Mouse (Mus musculus): ENCODE results near the gene Gns. TPM values are rescaled to one million over a fixed set of nuclear protein-coding genes. Genes with fewer than 3 reads are reported as not detected.

Gns gene
- polyA plus RNA-seq, 1 experiment from 2014 or later, result 36.4 TPM

DNA sequence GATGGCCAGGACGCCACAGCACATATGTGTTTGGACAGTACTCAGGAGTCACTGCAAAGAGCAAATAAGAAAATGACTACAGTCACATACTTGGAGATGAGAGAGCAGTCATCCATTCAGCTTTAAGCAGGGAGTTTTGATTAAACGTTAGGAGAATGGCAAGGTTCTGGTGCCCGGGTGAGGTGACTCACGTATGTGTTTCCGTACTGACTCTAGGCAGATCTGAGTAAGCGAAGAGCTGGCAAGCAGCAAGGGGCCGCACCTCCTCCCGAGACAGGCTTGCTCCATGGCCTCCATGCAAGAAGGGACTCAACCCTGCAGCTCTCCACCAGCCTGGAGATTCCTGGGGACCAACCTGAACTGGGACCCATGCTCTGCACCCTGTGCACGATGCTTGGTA is 78.9 kb downstream of the Gns start:
- Histone ChIP-seq H3K27ac (replicated peaks) (no peak overlapping the region), H3K27me3 (ENCODE audit: low read depth, poor library complexity, severe bottlenecking) (no peaks in the 10 kb centered on the region), H3K4me1 (peaks cover 24% of the 10 kb centered on the region), H3K36me3 (no peaks in the 10 kb centered on the region), H3K4me3 (no peak overlapping the region), H3K9me3 (replicated peaks) (no peaks in the 10 kb centered on the region)
- DNase-seq (ENCODE audit: low spot score), result no peak
- 91% methylated on average over 9 of the region's 9 CpGs for WGBS

DNA sequence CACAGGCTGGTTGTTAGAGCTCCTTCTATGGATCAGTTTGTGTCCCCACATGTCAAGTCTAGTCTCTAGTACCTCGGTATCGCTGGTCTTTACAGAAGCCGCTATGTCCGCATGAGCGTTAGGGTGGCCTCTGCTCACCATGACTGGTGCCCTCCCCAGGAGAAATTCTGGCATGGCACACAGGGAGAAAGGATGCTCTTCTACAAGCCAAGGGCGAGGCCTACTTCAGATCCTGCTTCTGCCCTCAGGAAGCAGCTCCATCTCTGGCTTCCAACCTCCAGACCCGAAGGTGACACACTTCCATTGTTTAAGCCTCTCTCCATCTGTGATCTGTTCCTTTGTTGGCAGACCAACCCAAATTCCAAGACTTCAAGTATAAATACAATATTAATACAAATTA is 79.3 kb downstream of the Gns start:
- H3K27ac ChIP-seq (replicated peaks), result no peak overlapping the region
- DNase-seq (ENCODE audit: low spot score), result no peak
- H3K9me3 ChIP-seq (replicated peaks), result no peaks in the 10 kb centered on the region
- H3K36me3 ChIP-seq, result no peaks in the 10 kb centered on the region
- WGBS, result 95% methylated on average over 7 of the region's 7 CpGs
- H3K4me3 ChIP-seq, result no peak overlapping the region
- H3K27me3 ChIP-seq (ENCODE audit: low read depth, poor library complexity, severe bottlenecking), result no peaks in the 10 kb centered on the region
- H3K4me1 ChIP-seq, result peaks cover 24% of the 10 kb centered on the region

DNA sequence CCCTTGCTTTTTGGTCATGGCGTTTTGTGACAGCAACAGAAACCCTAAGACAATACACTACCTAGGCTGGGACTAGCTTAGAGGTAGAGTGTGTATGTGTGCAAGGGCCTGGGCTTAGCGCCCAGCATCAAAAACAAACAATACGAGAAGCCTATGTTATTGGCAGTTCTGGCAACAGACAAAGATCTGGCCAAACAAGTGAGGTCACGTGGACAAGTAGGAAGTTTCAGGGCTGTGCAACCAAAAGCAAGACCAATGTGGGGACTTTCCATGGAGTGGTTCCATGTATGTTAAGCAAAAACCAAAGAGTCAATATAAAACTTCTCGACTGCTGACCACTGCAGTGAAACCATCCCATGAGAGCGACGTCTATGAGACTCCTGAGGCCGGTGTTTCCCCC is 80.9 kb downstream of the Gns start:
- WGBS, result 86% methylated on average over 8 of the region's 8 CpGs
- peaks cover 21% of the 10 kb centered on the region for H3K4me1 ChIP-seq
- H3K9me3 ChIP-seq (replicated peaks), result no peaks in the 10 kb centered on the region
- H3K27me3 ChIP-seq (ENCODE audit: low read depth, poor library complexity, severe bottlenecking), result no peaks in the 10 kb centered on the region
- DNase-seq (ENCODE audit: low spot score), result no peak
- H3K27ac ChIP-seq (replicated peaks), result no peak overlapping the region
- no peak overlapping the region for H3K4me3 ChIP-seq
- no peaks in the 10 kb centered on the region for H3K36me3 ChIP-seq

Other genes starting within 250 kb of the Gns start
- 1.1 and 2.2 TPM in 2 replicates for gene Tbc1d30, start 13.8 kb upstream of the Gns start, polyA plus RNA-seq (2016; fragmentation: Nextera tagmentation; extraction: Ambion mirVana)
- 7.2 and 7.8 TPM in 2 replicates for gene Rassf3, start 111.3 kb downstream of the Gns start, polyA plus RNA-seq (2016; fragmentation: Nextera tagmentation; extraction: Ambion mirVana)
- gene Tbk1, start 221.7 kb downstream of the Gns start, polyA plus RNA-seq (2016; fragmentation: Nextera tagmentation; extraction: Ambion mirVana), result 32.6 and 32.9 TPM in 2 replicates

Data from midbrain, embryonic 10.5 days (tissue).